Mouse (Mus musculus) liver, adult 2 months (tissue): ENCODE data around the gene Asb16.

Experiments
- CTCF ChIP-seq: fragments of 200-500 bp; IDR thresholded peaks from 2 replicates; pipeline ENCODE4 v1.5.1; 2011; ENCODE audit warnings: low read depth, low read length, control low read depth
- POLR2A ChIP-seq: fragments of 200-500 bp; IDR thresholded peaks from 2 replicates; pipeline ENCODE4 v1.6.1; 2011; ENCODE audit warnings: low read length, control low read depth; ENCODE audit not compliant: insufficient read depth; ENCODE audit errors: extremely low read depth

DNA sequence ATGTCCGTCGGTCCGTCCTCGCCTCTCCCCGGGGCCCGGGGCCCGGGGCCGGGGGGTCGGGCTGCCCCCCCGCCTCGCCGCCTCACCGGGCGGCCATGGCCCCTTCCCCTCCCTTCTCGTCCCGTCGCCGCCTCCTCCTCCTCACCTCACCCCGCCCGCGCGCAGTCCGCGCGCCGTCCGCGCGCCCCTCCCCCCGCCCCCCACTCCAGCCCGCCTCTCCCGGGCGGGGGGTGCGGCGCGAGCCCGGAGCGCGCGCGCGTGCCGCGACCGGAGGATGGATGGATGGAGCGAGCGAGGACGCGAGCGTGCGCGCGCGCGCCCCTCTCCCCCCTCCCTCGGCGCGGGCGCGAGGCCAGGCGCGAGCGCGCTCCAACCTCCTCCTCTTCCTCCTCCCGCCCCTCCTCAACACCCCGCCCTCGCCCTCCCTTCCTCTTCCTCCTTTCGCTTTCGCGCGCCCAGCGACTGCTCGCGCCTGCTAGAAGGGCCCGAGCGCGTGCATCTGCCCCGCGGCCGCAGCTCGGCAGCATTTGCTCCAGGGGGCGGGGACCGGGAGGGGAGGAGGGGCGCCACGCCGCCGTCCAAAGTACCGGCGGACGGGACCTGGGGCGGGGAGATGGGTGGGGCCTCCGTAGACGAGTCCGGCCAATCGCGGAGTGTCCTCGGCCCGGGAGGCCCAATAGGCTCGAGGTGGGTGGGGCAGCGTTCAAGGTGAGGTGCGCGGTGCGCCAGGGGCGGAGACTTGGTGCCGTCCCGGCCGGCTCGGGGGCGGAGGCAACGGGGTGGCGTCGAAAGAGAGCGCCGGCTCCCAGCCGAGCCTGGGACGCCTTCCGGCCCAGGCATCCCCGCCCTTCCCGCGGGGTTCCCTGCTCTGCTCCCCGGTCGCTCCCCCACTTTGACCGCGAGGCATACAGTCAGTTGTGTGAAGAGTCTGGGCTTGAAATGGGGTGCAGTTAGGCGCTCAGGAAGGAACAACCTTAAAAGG, 28.2 kb downstream of the Asb16 start, which contains the start of gene Atxn7l3:
- peak; percentile 90 for TF ChIP-seq POLR2A
- TF ChIP-seq CTCF: no peak
